Mouse (Mus musculus) testis, adult 2 months (tissue): ENCODE data around the gene Scn8a. TPM values are rescaled to one million over a fixed set of nuclear protein-coding genes. Genes with fewer than 3 reads are reported as not detected.

Experiments used
- H3K27ac ChIP-seq: fragments of 200-500 bp; 2 replicates; pipeline ENCODE4 v1.5.1; 2012; ENCODE audit warnings: low read depth, low read length; ENCODE audit not compliant: control insufficient read depth, insufficient read depth
- H3K27me3 ChIP-seq: fragments of 200-500 bp; 2 replicates; pipeline ENCODE4 v1.6.1; 2012; ENCODE audit warnings: mild to moderate bottlenecking, low read length, moderate library complexity; ENCODE audit not compliant: control insufficient read depth, insufficient read depth
- H3K36me3 ChIP-seq: fragments of 200-500 bp; 2 replicates; pipeline ENCODE4 v1.6.1; 2012; ENCODE audit warnings: mild to moderate bottlenecking, low read length; ENCODE audit not compliant: control insufficient read depth, insufficient read depth
- H3K4me1 ChIP-seq: fragments of 200-500 bp; 2 replicates; pipeline ENCODE4 v1.6.1; 2012; ENCODE audit warnings: low read length; ENCODE audit not compliant: control insufficient read depth, insufficient read depth
- H3K4me3 ChIP-seq: fragments of 200-500 bp; 2 replicates; pipeline ENCODE4 v1.5.1; 2012; ENCODE audit warnings: low read depth, mild to moderate bottlenecking, low read length, moderate library complexity, mixed read lengths; ENCODE audit not compliant: control insufficient read depth
- CTCF ChIP-seq: fragments of 200-500 bp; IDR thresholded peaks from 2 replicates; pipeline ENCODE4 v1.5.1; 2012; ENCODE audit warnings: low read depth, mild to moderate bottlenecking, inconsistent platforms, low read length, moderate library complexity; ENCODE audit not compliant: control insufficient read depth, insufficient read depth, insufficient replicate concordance
- POLR2A ChIP-seq: fragments of 200-500 bp; IDR thresholded peaks from 2 replicates; pipeline ENCODE4 v1.6.1; 2012; ENCODE audit warnings: low read depth, mild to moderate bottlenecking, inconsistent platforms, low read length, moderate library complexity; ENCODE audit not compliant: control insufficient read depth
- polyA plus RNA-seq: library from polyadenylated mRNA; depleted of rRNA; stranded (reverse); fragments of >200 nt; gene quantifications from 2 replicates; pipeline ENCODE4 v1.2.3, GENCODE M21; 2012

Gene Scn8a
- polyA plus RNA-seq, 1 experiment = 3.4 TPM

DNA sequence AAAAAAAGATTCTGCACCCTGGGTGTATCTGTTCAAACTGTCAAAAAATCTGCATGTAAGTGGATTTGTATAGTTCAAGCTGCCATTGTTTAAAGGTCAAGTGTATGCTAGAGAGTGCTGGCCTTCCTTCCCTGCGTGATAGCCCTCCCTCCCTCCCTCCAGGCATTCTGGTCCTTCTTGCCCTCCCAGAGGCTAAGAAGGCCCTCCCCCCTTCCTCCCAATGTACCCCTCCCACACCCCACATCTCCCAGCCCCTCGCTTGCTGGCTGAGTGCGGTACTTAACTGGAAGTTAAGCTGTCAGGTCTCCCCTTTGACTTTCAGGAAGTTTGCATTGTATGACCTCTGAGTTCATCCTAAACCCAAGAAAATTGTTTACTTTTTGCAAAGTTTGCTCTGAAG lies 60.8 kb downstream of the Scn8a start:
- Histone ChIP-seq H3K36me3 (no peaks in the 10 kb centered on the region), H3K4me3 (no peak overlapping the region), H3K27me3 (no peaks in the 10 kb centered on the region), H3K4me1 (no peaks in the 10 kb centered on the region; the same call in 1 of the 2 replicates), H3K27ac (no peak overlapping the region)
- no peak for TF ChIP-seq CTCF
- no peak for TF ChIP-seq POLR2A

DNA sequence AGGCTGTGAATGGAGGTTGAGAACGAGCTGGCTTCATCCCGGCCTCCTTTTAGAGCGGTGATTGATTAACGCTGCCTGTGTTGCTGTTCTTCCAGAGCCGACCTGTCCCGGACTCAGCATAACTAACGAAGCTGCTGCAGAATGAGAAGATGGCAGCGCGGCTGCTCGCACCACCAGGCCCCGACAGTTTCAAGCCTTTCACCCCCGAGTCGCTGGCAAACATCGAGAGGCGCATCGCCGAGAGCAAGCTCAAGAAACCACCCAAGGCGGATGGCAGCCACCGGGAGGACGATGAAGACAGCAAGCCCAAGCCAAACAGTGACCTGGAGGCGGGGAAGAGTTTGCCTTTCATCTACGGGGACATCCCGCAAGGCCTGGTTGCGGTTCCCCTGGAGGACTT lies 66.5 kb downstream of the Scn8a start:
- no peaks in the 10 kb centered on the region for H3K27me3 ChIP-seq
- no peak overlapping the region for H3K27ac ChIP-seq
- no peak for TF ChIP-seq POLR2A
- peaks cover 12% of the 10 kb centered on the region for H3K4me1 ChIP-seq
- H3K36me3 ChIP-seq = no peaks in the 10 kb centered on the region
- H3K4me3 ChIP-seq = peak overlapping the region; percentile 68

DNA sequence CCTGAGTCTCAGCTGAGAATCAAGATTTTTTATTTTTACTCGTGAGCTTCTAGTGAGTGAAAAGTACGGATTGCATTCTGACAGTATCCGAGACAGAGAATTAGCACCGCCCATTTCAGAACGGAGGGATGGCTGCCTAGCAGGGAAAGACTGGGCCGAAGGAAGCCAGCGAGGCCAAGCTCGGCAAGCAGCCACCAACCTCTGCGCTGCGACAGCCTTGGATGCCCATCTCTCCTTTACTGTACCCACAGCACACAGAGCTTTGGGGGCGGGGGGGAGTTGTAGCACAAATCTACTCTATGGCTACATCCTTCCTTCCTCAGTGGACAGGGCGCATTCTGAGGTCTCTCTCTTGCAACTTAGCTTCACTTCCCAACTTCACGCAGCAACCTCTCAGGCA lies 78.7 kb downstream of the Scn8a start:
- no peaks in the 10 kb centered on the region for H3K4me1 ChIP-seq
- H3K27ac ChIP-seq = no peak overlapping the region
- no peaks in the 10 kb centered on the region for H3K36me3 ChIP-seq
- no peaks in the 10 kb centered on the region for H3K27me3 ChIP-seq
- no peak overlapping the region for H3K4me3 ChIP-seq
- no peak for TF ChIP-seq POLR2A
- TF ChIP-seq CTCF = no peak

DNA sequence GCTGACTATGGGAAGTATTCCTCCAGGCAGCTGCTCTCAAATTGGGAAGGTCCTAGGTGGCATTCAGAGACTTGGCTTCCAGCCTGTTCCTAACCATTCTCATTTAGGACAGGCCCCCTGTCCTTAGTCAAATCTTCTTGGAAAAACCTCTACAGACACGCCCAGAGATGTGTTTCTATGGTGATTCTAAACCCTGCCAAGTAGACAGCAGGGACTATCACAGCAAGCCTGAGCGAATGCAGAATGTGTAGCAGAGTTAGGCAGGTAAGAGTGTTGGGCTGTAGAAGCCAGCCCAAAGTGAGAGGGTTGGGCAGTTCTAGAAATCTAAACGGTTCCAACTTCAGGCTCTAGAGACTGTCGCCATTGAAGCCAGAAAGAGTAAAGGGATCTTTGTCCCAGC lies 79.5 kb downstream of the Scn8a start:
- TF ChIP-seq CTCF (no peak), POLR2A (no peak)
- H3K27me3 ChIP-seq = no peaks in the 10 kb centered on the region
- H3K36me3 ChIP-seq = no peaks in the 10 kb centered on the region
- H3K4me1 ChIP-seq = no peaks in the 10 kb centered on the region
- no peak overlapping the region for H3K4me3 ChIP-seq
- no peak overlapping the region for H3K27ac ChIP-seq

DNA sequence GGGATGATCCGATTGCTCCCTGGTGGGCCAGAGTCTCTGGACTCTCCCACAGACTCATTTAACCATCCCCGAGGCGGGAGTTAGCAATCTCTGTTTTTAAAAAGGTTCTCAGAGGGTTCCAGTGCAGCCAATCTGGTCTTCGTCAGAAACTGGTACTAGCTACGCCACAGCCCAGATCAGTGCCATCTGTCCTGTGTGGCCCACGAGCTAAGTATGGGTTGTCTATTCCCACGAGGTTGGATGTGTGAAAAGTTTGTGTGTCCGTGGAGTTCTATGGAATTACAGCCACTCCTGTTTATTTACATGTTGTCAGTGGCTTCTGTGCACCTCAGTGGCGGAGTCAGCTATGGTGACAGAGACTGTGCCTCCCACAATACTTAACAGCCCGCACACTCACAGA lies 81.8 kb downstream of the Scn8a start:
- H3K27me3 ChIP-seq = no peaks in the 10 kb centered on the region

DNA sequence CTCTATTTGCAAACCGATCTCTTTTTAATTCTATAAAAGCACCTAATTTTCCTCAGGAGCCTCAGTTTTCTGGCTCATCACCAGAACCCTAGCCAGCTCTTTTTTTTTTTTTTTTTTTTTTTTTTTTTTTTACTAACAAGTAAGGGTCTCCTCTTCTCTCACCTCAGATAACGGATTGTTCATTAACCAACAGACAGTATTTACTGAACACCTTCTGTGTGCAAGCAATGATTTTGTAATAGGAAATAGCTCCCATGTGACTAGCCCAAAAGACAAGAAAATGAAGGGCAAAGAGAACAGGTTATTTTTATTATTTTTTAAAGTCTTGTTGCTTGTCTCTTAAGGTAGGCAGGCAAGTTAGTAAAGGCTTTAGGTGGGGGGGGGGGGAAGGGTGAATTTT lies 82.6 kb downstream of the Scn8a start:
- no peaks in the 10 kb centered on the region for H3K27me3 ChIP-seq
- no peaks in the 10 kb centered on the region for H3K36me3 ChIP-seq
- no peak overlapping the region for H3K27ac ChIP-seq
- no peak overlapping the region for H3K4me3 ChIP-seq
- TF ChIP-seq CTCF (no peak), POLR2A (no peak)
- H3K4me1 ChIP-seq = no peaks in the 10 kb centered on the region

More for the DNA sequence above, 81.8 kb downstream of the Scn8a start:
- Histone ChIP-seq H3K4me3 (no peak overlapping the region), H3K4me1 (no peaks in the 10 kb centered on the region), H3K36me3 (no peaks in the 10 kb centered on the region), H3K27ac (no peak overlapping the region)
- no peak for TF ChIP-seq POLR2A
- no peak for TF ChIP-seq CTCF

DNA sequence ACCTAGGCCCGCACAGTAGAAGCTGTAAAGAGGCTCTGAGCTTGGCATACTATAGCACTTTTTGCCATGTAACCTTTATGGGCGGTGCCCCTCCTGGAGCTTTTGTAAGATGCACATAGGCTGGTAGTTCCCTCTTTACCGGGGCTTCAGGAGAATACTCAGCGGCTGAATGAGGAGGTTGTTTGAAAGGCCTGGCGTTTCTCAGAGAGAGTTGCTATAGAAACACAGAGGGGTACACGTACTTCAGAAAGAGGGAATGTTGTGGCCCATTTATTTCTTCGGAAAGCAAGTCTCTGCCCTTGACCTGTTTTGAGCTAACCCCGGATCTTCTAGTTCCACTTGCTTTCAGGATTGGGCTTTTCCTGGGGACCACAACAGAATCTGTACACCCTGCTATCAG lies 83.2 kb downstream of the Scn8a start:
- H3K4me3 ChIP-seq = no peak overlapping the region
- no peak overlapping the region for H3K27ac ChIP-seq
- no peaks in the 10 kb centered on the region for H3K27me3 ChIP-seq
- TF ChIP-seq CTCF (no peak), POLR2A (no peak)
- H3K4me1 ChIP-seq = no peaks in the 10 kb centered on the region
- no peaks in the 10 kb centered on the region for H3K36me3 ChIP-seq

DNA sequence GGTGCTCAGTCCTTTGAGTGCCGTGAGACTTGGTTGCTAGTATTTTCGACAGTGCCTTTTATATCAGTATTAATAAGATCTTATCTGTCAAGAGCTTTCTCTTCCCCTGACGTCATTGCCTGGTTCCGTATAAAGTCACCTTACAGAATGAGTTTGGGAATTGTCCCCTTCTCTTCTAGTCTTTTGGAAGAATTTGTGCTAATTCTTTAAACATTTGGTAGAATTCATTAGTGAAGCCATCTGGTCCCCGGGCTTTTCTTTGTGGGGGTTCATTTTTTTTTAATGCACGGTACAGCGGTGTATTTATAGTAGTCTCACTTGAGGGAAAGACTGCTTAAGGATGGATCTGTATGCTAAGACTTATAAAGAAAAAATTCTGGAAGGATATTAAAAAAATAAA lies 84.3 kb downstream of the Scn8a start:
- Histone ChIP-seq H3K36me3 (no peaks in the 10 kb centered on the region), H3K4me3 (no peak overlapping the region), H3K4me1 (no peaks in the 10 kb centered on the region), H3K27me3 (no peaks in the 10 kb centered on the region), H3K27ac (no peak overlapping the region)
- no peak for TF ChIP-seq CTCF
